Mouse (Mus musculus) lung, postnatal 4 days (tissue): ENCODE measurements around the gene Dnaaf2.
"Not testable (repeated sequence)": the region's sequence is repeated elsewhere in the genome, so short reads cannot be mapped to it uniquely, and the experiment has no call there.

Source experiments
- DNase-seq, 2 experiments: peaks; one replicate each; pipeline ENCODE4 v3.0.0; 2021

Gene Dnaaf2

DNA sequence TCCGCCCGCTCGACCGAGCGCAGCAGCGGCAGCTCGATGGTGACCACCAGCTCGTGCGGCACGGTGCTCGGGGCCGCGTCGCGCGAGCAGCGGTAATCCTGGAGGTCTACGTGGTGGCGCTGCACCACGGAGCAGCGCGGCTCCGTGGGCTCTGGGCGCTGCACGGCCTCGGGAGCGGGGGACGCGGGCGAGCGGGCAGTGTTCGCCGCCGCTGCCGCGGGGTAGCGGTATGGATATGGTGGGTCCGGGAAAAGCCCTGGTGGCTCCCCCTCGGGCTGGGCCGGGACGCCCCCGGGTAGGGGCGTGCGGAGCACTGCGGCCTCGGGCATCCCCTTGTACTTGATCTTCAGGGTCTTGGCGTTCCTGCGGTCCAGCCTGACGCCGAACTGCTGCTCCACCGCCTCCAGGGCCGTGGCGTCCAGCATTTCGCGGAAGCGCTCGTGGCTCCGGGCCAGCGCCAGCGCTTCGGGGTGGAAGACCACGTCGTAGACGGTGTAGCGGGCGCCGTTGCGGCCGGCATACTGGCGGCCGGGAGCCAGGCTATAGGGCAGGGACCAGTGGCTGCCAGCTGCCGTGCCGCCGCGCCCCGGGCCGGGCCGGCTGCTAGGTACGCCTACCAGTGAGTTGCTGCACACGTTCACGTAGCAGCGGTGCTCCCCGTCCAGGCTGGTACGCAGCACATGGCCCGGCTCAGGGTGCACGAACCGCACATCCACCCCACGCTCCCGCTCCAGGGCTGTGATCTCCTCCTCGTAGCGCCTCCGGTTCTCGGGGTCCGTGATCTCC, 658 bp downstream of the Dnaaf2 start:
- DNase-seq: peak; percentile 69 to 74

DNA sequence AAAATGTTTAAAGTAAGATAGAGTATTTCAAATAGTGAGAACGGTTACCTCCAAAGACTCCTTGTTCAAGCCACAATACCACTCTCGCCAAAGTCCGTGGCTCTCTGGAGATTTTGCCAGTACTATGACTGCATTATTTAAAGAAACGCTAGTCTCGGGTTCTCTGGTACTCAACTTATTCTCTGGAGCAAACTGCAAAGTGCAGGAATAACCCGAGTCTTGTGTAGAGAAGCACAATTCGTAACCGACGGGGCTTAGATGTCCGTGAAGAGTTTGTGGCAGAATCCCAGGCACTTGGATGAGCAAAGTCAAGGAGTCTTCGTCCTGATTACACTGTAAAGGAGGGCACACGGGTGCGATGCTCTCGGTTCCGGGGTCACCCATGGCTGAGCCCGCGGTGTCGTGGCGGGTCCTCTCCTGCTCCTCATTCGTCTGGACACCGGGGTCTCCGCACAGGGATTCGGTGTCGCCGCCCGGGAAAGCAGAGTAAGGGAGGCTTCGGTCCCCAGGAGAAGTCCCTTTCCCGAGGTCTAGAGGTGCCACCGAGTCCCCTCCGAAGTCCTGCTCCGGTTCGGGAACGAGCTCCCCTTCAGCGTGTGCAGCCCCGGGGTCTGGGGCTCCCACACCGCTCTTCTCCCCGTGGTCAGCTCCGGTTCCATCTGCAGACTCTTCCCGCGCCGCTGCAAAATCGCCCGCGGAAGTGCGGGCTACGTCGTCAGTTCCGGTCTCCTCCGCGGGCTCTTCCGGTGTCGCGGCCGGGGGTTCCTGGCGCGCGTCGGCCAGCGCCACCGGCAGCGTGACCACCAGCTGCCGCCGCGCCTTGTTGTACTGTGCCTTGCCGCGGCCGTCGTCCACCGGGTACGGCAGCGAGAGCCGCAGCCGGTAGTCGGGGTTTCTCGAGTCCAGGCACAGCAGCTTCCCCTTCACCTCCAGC, 1.5 kb downstream of the Dnaaf2 start, which contains the start of gene Gm49383:
Gene Gm49383, minus strand, starts transcription at position 661 of the 934 bp plus-strand sequence.
- DNase-seq: peak; percentile 78 to 83

DNA sequence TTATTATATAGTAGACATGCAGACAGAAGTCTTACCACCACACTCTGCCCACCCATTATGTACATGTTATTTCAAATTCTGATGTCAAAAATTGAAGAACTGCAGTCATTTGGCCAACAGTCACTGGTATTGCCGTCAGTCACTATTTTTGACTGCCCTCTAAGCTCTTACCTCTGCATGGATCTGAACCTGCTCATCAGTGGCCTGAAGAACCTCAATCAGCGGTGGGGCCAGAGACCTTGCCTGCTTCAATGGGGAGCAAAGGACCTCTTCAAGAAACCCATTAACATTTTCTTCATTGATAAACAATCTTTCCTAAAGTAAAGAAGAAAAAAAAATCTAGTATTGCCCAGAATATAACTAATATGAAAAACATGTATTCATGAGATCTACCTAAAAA, 5.6 kb downstream of the Dnaaf2 start:
- no peak for DNase-seq

DNA sequence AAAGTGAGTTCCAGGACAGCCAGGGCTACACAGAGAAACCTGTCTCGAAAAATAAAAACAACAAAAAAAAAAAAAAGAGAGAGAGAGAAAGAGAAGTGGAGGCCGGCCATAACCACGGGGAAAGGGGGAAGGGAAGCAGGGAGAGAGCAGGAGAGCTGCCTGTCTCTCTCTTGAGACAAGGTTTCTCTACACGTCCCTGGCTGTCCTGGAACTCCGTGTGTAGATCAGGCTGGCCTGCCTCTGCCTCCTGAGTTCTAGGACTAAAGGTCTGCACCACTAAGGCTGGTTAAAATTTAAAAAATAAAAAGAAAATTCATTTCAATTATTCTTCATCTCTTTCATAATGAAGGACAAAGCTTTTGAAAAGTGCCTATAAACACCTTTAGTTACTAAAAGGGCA, 6.8 kb downstream of the Dnaaf2 start:
- DNase-seq: no peak

DNA sequence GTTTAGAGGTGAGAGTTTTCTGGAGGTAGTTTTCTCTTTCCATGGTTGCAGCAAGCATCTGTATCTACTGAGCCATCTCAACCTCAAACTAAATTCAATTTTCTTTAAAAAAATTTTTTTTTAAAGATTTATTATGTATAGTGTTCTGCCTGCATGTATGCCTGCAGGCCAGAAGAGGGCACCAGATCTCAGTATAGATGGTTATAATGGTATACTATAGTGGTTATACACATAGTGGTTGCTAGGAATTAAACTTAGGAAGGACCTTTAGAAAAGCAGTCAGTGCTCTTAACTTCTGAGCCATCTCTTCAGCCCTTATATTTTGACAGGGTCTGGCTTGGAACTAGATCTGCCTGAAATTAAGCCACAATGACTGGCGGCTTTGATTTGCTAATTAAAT, 7.7 kb downstream of the Dnaaf2 start:
- DNase-seq: no peak

DNA sequence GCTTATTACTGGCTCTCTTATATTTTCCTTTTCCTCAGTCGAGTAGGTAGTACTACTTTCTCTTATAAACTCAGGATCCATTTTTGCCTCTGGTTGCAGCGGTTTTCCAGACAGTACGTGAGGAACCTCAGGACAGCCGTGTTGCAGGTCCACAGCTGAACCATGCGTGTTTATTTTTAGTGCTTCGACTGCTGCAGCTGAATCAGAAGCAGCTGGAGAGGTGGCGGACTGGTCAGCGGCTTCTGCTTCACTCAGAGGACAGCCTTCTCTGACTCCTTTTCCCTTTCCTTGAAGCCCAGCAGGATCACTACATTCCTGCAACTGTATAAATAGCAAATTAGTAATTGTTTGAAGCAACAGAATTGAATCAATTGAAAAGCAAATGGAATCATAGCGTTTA, 8.2 kb downstream of the Dnaaf2 start:
- no peak for DNase-seq

DNA sequence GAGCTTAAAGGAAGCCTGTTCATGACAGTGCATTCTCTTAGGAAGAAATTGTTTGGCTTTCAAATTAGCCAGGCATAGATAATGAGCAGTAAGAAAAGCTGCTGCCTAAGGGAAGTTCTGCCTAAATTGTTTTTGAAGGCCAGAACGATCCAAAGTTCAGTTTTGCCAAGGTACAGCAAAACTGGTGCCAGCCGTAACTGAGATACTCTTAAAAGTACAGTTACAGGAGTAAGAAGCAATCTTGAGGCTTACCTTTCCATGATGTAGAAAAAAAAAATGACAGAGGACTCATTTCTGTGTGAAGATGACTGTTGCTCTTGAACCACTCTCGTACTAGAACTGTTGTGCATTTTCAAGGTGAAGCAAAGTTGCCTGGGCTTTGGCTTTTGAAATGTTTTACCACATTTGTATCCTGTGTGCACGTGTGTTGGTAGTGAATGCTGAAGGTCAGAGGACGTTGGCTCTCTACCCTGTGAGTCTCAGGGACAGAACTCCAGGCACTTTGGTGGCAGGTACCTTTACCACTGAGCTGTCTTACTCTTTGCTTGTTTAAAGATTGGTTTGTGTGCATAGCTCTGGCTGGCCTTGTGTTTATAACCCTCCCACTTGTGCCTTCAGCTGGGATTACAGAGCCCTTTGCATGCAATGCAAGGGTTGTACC, 11.3 kb downstream of the Dnaaf2 start:
- no peak for DNase-seq

DNA sequence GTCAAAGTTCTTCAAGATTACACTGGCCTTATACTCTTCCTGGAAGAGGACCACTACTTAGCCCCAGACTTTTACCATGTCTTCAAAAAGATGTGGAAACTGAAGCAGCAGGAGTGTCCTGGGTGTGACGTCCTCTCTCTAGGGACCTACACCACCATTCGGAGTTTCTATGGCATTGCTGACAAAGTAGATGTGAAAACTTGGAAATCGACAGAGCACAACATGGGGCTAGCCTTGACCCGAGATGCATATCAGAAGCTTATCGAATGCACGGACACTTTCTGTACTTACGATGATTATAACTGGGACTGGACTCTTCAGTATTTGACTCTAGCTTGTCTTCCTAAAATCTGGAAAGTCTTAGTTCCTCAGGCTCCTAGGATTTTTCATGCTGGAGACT, 12.9 kb downstream of the Dnaaf2 start:
- DNase-seq: no peak

DNA sequence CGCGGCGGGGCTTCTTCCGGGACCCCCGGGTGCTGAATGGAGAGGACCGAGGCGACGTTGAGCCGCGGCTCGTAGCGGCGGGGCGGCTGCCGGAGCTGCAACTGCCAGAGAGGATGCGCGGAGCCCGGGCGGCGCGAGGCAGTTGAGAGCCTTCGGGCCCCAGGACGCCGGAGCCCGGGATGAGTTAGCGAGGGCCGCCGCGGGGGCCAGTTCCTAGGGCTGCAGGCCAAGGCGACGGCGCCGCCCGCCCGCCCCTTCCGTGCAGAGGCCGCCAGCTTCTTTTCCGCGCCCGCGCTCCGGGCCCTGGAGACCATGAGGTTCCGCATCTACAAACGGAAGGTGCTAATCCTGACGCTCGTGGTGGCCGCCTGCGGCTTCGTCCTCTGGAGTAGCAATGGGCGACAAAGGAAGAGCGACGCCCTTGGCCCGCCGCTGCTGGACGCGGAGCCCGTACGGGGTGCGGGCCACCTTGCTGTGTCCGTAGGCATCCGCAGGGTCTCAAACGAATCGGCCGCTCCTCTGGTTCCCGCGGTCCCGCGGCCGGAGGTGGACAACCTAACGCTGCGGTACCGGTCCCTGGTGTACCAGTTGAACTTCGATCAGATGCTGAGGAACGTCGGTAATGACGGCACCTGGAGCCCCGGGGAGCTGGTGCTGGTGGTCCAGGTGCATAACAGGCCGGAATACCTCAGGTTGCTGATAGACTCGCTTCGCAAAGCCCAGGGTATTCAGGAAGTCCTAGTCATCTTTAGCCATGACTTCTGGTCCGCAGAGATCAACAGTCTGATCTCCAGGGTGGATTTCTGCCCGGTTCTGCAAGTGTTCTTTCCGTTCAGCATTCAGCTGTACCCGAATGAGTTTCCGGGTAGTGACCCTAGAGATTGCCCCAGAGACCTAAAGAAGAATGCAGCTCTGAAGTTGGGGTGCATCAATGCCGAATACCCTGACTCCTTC, 13.6 kb downstream of the Dnaaf2 start:
- DNase-seq: peak; percentile 75 to 78

DNA sequence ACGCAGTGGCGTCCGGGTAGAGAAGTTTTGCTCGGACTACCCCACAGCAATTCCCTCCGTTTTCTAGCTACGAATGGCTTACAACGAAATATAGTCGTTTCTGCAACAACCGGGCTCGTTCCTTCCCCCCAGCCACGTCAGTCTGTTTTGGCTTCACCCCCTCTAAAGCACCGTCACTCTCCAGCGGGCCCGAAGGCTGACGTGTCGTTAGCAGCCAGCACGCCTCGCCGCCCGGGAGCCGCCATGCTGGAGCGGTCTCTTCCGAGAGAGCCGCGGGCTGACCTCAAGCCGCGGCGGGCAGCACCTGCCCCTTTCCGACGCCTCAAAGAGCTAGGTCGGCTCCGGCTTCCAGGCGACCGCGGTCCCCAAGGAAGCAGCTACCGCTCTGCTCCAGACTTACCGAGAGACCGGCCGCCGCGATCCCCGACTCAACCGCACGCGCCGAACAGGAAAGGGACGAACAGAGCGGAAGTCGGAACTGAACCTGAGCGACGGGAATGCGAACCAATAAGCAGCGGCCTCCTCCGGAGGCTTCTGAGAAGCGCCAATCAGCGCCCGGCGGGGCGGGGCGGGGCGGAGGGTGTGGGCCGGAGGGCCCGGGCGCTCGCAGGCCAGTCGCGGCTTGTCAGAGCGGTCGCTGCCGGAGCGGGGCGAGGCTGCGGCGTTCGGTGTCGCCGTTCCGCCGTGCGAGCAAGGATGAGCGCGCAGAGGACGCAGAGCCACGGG, 14.5 kb downstream of the Dnaaf2 start, which contains the start of the genes Rpl36al and Mgat2:
Gene Rpl36al, minus strand, starts transcription at position 501 of the 726 bp plus-strand sequence.
Gene Mgat2, plus strand, starts transcription at position 575 of the 726 bp plus-strand sequence.
- peak; percentile 99 for DNase-seq

DNA sequence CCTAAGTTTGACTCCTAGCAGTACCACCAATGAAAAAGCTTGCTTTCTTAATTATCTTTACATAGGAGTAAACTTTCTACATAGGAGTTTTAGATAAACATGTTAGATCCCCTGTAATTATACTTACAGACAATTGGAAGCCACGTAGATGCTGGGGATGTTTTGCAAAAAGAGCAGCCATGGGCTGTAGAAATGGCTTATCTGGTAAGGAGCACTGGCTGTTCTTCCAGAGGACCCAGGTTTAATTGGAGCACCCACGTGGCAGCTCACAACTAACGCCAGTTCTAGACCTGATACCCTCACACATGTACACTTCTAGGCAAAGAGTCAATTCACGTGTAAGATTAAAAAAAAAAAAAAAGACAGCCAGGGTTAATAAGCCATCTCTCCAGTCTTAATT, 16.4 kb downstream of the Dnaaf2 start:
- no peak for DNase-seq

DNA sequence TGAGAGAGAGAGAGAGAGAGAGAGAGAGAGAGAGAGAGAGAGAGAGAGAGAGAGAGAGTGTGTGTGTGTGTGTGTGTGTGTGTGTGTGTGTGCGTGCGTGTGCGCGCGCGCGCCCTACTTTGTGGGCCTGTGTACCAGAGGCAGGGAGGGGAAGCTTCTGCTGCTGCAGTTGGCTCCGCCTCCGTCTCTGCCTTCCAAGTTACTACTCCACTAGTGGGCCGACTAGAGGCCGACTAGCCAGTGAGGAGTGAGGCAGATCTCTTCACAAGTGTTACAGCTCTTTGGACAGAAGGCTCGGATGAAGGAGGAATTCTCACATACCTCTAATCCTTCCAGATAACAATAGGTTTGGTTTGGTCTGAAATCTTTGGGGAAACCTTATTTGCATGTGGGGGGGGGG, 18.9 kb downstream of the Dnaaf2 start:
- no peak for DNase-seq

DNA sequence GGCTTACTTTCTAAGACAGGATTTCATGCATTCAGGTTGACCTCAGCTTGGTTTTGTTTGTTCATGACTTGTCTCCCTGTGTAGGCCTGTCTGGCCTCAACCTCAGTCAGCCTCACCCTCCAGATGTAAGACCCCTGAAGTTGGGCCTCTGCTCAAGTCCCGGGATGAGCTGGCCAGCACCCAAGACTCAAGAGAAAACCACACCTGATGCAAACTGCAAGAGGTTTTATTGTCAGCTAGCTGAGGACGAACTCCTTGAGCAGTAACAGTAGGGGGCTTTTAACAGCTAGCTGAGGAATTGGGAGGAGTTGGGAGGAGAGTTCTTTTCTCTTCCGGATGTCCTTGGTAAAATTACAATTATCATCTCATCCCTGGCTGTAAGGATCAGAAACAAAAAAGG, 20.7 kb downstream of the Dnaaf2 start:
- no peak for DNase-seq

DNA sequence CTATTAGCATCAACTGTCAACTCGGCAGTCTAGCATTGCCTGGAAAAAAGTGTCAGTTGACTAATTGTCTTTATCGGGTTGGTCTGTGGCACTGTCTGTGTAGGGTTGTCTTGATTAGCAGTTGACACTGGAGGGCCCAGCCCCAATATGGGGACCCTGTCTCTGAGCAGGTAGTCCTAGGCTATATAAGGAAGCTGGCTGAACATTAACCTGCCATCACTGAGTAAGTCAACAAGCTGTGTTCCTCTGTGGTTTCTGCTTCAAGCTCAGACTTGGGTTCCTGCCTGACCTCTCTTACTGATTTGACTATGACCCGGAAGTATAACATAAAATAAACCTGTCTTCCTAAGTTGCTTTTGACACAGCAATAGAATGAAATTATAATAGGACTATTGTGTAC, 22.3 kb downstream of the Dnaaf2 start:
- no peak for DNase-seq

DNA sequence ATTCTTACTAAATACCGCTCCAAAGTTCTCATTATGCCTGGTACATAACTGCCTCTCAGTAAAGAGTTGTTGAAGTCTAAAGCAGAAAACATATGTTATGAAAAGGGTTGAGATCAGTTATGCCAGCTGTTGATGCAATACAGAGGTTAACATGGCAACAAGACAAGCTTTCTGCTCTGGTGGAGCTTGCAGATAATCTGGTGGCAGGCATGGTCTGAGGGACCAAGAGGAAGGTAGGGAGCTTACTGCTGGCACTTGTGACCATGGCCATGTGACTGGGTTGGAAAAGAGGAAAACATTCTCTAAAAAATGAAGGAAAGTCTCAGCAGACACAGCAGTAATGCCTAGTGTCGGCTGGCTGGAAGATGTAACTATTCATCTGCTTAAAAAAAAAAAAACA, 26.9 kb downstream of the Dnaaf2 start:
- no peak for DNase-seq

DNA sequence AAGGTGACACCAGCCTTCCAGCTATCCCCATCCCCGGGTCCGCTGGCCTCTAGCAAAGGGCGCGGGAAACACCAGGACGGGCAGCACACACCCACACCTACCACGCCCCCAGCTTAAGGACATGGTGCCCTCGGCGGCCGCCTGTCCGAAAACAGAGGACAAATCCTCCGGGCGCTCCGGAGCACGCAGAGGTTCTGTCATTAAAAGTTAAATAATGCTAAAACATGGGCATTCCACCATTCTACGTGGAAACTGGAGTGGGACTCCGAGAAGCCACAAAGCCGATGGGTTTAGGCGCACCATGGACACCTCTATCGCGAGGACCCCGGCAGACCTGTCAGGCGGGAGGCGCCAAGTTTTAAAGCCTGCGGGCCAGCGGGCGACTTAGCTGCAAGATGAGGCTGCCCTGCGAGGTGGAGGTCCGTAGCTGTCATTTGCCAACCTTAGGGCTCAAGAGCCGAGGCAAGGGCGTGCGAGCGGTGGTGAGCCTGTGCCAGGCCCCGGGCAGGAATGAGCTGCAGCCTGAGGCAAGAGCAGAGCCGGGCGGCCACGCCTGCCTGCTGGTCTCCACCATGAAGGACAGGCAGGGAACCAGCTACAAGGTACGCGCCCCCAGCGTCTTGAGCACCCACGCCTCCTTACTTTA, 29.6 kb downstream of the Dnaaf2 start, which contains the start of gene Lrr1:
Gene Lrr1, plus strand, starts transcription at position 354 of the 646 bp plus-strand sequence.
- DNase-seq: peak; percentile 87 to 89

DNA sequence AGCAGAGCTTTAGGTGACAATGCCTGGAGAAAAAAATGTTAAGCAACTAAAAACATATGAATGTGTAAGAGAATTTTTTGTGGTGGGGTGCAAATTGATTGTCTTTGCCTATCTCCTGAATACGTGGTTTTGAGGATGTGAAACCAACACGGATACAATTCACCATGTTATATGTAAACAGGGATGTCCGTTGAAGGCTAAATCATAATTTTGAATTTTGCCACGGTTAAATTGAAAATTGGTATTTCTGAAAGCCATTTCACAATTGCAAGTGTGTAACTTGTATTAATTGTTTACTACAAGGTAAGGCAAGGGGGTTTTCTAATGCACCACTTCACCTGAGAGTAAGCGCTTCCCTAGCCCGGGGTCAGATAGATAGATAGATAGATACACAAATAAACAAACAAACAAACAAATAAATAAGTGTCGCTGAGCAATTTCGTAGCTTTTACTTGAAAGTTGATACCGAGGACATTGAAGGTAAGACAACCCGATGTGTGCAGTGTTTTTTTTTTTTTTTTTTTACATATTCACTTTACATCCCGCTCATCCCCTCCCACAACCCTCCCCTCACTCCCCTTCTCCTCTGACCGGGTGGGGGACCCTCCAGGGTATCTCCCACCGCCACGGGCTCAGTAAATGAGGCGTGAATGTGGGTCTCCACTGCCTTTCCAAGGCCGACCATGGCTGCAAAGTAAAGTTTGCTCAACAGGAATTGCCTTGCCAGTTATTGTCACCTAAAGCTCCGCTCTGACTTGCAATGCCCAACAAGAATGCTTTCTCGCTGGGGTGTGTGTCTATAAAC, 30.4 kb downstream of the Dnaaf2 start:
- DNase-seq: no peak

DNA sequence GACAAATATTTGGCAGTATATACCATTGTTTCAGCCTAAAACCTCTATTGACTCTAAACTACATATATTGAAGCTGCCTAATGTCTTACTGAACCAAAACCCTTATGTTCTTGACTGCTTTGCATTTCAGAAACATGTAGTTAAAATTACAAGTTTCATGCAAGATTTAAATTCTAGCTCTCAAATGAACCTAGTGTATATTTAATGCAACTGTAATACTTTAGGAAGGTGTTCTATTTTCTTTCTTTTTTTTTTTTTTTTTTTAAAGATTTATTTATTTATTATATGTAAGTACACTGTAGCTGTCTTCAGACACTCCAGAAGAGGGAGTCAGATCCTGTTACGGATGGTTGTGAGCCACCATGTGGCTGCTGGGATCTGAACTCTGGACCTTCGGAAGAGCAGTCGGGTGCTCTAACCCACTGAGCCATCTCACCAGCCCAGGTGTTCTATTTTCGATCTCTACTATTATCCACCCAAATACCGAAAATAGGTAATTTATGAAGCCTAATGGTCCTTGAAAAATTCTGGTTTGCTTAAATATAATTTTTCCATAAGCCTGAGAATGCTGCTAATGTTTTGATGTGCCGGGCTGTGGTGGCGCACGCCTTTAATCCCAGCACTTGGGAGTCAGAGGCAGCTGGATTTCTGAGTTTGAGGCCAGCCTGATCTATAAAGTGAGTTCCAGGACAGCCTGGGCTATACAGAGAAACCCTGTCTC, 31.2 kb downstream of the Dnaaf2 start:
- DNase-seq: not testable (repeated sequence)

DNA sequence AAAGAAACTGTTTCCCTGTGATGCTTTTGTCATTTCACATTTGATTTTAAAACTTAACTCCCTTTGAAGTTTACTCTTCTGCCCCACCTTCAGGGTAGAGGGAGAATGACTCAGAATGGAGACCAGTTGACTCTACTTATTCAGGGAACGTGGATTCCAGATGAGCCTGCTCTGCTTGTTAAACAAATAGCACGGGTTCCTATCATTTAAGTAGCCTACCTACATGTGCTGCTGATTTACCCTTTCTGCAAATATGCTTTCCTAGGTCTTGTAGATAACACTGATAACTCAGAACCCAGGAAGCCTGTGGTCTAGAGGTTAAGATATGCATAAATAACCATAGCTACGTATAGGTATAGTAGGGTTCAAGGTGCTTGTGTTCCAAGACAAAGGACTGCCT, 33.3 kb downstream of the Dnaaf2 start:
- DNase-seq: no peak
